Mouse (Mus musculus) heart, postnatal 14 days (tissue): ENCODE results near the gene Kdm5c. TPM values are rescaled to one million over a fixed set of nuclear protein-coding genes. Genes with fewer than 3 reads are reported as not detected.

Source experiments
- DNase-seq, 2 experiments: peaks; one replicate each; pipeline ENCODE4 v3.0.0; 2021 to 2022
- intact Hi-C: fragments of 180-260 bp; cut with DNase I; formaldehyde crosslinking; loops from one replicate; pipeline ENCODE4 v1.15.1; 2025
- long read RNA-seq, 2 experiments: library from polyadenylated mRNA; stranded (forward); transcript quantifications; one replicate each; pipeline ENCODE4 v2.0.0; 2021
- total RNA-seq, 2 experiments: library from RNA; stranded (reverse); gene quantifications; 2 replicates each; pipeline ENCODE4 v1.2.3; 2021

Gene Kdm5c
- 10 to 100 TPM; 41.4 to 61.8 TPM for total RNA-seq
- long read RNA-seq, experiment 1, full-length matches to known transcripts = 8 of 19 reads
- long read RNA-seq, experiment 1, partial matches to known transcripts = 9 of 19 reads
- long read RNA-seq, experiment 1, other reads (novel, unspliced or antisense) = 2 of 19 reads
- long read RNA-seq, experiment 2, full-length matches to known transcripts = 12 of 28 reads
- long read RNA-seq, experiment 2, partial matches to known transcripts = 10 of 28 reads
- long read RNA-seq, experiment 2, other reads (novel, unspliced or antisense) = 6 of 28 reads

DNA sequence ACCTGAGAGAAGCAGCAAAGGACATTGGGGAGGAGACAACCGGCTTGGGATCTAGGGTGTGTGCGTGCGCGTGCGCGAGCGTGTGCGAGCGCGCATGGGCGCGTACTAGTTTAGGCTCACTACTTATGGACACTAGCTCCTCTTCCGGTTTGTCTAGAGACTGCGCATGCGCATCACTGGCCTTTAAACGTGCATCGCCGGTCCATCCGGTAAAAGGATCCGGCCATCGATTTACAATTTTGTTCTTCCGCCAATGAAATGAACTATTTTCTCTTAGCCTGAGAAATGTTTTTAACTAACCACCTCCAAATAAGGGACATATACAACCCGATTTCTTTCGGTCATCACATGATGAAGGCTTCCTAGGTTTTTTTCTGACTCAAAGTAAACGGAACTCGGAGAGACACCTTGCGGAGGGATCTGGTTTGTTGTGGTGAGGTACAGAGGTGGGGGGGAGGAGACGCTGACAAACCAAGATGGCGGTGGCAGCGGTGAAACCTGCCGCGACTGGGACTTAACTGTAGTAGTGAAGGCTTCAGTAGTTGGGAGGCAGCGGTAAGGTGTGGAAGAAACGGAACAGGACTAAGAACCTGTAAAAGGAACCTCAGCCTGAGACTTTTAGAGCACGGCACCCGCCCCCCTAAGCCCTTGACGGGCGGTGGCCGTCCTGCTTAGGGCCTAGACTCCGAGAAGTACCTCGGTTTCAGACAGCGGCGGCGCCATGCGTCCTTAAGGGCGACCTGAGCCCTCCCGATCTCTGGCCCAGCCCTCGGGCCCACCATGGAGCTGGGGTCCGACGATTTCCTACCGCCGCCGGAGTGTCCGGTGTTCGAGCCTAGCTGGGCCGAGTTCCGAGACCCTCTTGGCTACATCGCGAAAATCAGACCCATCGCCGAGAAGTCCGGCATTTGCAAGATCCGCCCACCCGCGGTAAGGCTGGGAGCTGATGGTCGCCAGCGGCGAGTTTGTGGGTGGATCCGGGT lies at the start of gene Kdm5c:
Gene Kdm5c (plus strand): TSS at position 240 of the 983 bp plus-strand sequence.
- peak; percentile 93 to 97 for DNase-seq

DNA sequence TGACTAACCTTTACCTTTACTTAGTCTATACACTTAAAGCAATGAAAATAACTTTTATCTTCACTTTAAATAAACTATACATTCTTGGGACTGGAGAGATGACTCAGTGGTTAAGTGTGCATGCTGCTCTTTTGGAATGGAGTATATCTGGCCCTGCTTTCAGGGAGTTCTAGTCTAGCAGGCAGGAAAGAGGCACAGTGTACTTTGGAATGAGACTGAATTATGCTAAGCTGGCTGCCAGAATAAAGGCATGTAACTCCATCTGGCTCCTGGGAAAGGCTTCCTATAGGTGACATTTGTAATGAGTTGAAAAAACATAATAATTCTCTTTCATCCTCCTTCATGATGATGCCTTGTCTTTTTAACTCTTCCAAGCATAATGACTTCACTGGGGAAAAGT lies 45.7 kb upstream of the Kdm5c start:
- DNase-seq = no peak

More for the DNA sequence above, at the start of gene Kdm5c:
- intact Hi-C loops = no loop called here

DNA sequence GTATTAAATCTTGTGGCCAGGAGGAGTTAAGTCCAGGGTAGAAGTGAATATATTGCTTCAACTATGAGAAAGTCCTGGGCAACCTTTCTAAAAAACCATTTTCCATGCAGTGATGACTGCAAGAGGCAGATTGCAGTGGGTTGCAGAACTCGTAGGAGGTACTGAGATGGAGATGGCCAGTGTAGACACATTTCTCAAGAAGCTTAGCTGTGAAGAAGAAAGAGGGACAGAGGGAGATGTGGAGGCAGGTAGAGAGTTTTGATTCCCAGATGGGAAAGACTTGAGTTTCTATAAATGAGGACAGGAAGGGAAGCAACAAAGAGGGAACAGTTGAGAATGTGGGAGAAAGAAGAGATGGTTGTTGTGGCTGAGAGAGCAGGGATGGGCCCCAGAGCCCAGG lies 41.6 kb upstream of the Kdm5c start:
- intact Hi-C loops = no loop called here
- no peak for DNase-seq

More for the DNA sequence above, 45.7 kb upstream of the Kdm5c start:
- intact Hi-C loops = no loop called here

DNA sequence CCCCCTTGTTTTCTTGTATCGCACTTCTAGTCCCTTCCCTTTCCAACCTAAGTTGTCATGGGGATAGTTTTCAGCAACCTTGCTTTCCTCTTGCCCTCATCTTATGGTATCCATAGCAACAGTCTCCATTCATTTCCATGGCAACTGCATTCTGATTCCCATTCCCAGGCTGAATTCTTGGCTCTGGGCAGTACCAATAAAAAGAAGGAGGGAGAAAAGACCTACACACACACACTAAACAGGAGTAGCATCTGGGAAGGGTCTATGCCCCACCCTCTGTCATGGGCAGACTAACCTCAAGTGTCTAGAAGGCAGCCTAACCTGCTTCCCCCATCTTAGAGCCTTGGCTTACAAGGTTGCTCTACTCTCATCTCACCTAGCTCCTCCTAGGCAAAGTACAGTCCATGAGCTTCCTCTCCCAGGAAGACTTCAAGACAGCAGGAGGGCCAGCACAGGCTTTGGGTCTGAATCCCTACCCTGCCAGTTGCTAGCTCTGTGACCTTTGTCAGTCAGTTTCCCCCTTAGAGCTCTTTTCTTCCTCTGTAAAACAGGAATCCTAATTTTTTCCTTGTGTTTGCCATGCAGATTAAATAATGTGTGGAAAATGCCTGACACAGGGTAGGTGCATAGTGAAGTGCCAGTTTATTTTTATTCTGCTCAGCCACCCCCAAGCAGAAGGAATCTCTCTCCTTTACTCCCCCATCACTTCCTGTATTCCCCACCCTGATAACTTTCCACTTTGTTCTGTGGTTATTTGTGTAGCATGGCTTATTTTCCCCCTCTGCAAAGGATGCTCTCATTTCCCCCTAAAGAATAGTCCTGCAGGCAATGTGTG lies 34.8 kb upstream of the Kdm5c start:
- no peak for DNase-seq
- intact Hi-C loops = no loop called here

DNA sequence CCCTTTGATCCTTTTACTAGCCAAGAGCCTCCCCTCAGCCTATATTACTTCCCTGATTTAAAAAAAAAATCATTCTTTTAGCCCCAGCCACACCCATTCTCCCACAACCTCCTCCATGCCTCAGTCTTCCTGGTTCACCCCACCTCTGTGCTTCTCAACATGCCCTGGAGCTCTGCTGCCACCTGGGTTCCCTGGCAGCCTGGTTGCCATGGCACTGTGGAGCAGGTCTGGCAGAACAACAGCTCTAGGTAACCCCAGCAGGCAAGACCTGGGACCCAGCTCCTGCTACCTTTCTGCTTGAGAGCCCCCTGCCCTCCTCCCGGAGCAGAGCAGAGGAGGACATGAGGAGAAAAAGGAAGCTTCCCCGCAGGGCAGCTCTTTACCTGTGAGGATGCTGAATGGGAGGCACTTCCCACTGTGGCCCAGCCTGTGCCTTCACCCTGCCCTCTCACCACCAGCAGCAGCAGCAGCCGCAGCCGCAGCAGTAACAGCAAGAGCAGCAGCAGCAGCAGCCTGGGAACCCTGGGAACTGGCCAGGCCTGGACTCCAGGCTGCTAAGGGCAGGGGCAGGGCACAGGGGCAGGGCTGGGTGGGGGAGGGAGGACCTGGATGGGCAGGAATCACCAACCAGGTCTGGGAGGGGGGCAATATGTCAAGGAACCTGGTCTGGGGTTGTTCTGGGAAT lies 30.9 kb upstream of the Kdm5c start:
- no peak for DNase-seq
- intact Hi-C loops = no loop called here

DNA sequence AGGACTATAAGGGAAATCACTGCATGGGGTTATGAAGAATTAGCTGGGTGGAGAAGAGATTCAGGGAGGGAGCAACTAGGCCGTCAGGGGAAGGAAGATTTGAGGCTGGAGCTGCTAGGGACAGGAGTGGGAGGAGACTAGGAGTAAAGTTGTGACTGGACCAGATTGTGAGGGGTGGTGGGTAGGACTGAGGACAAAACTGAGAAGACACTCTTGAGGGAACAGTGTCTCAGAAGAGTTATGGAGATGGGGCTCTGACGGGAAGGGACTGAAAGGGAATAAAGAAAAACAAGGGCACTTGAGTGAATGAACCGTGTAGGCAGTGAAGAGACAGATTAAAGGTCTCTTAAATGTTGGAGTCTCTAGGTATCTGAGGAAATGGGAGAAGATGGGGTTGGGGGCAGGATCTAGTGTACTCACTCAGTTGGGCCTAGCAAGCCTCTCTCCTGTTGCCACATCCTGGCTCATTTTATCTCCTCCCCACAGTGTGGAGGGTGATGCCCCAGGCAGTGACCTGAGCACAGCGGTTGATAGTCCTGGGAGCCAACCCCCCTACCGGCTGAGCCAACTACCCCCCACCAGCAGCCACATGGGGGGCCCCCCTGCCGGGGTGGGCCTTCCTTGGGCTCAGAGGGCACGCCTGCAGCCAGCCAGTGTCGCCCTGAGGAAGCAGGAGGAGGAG lies 30.3 kb upstream of the Kdm5c start:
- intact Hi-C loops = no loop called here
- DNase-seq = no peak

DNA sequence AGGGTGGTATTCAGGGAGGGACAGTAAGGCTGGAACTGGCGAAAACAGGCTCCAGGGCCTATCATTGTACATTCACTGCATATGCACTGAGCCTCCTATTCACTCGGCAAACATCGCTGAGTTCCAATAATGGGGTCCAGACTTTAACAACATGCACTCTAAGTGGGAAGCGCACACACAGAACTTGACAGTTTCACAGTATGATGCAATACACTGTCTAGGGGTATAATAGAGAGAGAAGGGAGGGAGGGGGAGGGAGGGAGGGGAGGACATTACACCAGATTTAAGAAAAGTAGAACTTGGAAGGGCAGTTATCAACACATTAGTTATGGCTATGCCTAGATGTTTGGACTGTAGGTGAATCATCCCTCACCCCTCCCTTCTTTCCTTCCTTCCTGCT lies 29.6 kb upstream of the Kdm5c start:
- DNase-seq = no peak
- intact Hi-C loops = no loop called here

DNA sequence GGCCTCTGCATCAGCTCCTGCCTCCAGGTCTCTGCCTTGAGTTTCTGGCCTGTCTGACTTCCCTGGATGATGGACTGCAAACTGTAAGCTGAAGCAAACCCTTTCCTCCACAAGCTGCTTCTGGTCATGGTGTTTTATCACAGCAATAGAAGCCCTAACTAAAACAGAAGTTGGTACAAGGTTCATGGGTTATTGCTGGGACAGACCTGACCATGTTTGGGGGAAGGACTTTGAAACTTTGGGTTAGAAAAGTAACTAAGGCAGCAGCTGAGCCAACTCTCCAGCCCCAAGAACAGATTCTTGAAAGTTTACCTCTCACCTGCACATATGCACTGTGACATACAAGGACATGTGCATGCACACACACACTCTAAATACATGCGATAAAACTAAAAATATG lies 27.3 kb upstream of the Kdm5c start:
- DNase-seq = no peak
- intact Hi-C loops = no loop called here

DNA sequence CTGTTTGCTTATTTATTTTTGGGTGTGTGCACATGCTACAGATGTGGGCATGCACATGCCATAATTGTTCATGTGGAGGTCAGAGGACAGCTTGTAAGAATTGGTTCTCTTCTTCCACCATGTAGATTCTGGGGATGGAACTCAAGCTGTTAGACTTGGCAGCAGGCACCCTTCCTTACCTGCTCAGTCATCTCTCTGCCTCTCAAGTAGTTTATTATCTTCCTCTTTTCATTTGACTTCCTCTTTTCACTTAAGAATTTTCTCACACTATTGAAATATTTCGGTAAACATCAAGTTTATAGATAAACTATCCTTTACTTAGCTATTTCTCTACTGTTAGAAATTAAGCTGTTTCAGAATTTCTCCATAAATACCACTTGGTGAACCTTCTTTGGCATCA lies 18.1 kb upstream of the Kdm5c start:
- no peak for DNase-seq
- intact Hi-C loops = no loop called here

DNA sequence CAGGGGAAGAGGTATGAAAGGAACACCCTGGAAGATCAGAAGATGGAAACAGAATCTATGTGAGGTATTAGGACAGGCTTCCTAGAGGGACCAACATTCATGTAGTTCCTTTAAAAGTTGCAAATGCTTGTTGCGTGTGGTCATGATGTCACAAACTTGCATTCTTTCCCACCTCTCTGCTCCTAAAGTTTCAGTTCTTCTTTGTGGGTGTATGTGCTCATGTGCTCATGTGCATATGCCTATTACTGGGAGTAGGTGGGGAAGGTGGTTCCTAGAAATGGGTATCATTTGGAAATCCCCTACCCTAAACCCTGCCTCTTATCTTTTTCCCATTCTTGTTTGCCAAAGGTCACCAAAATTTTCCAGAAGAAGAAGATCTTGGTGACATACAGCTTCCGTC lies 14.3 kb upstream of the Kdm5c start:
- no peak for DNase-seq
- intact Hi-C loops = no loop called here

DNA sequence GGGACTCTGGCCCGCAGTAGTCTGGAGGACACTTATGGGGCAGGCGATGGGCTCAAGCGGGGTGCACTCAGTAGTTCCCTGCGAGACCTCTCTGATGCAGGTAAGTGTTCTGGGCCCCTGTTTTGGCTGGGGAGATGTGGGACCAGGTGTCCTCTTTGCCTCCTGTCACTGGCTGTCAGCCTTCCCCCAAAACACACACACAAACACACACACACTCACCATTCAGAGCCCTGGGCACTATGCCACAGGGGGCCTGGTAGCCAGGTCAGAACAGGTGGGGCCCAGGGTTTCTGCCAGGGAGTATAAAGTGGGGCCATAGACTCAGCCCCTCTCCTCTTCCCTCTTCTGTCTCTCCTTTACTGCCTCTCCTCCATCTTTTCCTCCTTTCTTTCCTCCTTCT lies 11.1 kb upstream of the Kdm5c start:
- no peak for DNase-seq
- intact Hi-C loops = no loop called here

DNA sequence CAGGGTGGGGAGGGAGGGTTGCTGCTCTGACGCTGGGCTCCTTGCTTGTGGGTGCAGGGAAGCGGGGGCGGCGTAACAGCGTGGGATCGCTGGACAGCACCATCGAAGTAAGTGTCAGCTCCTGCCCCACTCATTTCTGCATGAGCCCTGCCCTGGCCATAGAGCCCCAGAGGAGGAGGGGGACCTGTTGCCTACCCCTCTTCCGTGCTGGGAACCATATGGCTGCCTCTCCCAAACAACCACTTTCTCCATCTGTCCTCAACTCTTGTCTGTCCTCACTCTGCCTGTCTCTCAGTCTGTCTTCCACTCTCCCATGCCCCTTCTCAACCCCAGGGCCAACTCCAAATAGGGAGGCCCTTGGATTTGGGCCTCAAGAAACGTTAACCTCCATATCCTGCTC lies 10.6 kb upstream of the Kdm5c start:
- intact Hi-C loops = no loop called here

DNA sequence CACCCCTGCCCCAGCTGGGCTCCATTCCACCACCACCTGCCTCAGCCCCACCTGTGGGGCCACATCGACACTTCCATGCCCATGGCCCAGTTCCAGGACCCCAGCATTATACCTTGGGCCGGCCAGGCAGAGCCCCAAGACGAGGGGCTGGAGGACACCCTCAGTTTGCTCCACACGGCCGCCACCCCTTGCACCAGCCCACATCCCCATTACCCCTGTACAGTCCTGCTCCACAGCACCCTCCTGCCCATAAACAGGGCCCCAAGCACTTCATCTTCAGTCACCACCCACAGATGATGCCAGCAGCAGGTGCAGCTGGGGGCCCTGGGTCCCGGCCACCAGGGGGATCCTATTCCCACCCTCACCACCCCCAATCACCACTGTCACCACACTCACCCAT lies 9.5 kb upstream of the Kdm5c start:
- intact Hi-C loops = no loop called here
- DNase-seq = no peak

More for the DNA sequence above, 10.6 kb upstream of the Kdm5c start:
- no peak for DNase-seq

DNA sequence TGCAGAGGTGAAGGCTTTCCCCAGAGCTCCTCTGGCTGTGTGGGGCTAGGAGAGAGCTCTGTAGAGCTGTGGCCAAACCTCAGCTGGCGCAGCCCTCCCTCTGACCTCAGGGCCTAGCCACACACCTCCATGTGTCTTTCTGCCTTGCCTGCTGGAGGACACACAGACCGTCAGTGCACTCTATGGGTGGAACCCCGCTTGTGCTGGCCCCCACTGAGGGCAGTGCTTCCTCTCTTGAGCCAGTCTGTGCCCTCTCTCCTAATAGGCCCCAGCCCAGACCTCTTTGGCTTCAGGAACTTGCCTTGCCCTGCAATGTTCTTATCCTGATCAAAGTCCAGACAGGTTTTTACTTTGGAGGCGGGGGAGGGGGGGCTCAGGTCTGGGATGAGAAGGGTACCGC lies 8.5 kb upstream of the Kdm5c start:
- intact Hi-C loops = no loop called here
- no peak for DNase-seq

DNA sequence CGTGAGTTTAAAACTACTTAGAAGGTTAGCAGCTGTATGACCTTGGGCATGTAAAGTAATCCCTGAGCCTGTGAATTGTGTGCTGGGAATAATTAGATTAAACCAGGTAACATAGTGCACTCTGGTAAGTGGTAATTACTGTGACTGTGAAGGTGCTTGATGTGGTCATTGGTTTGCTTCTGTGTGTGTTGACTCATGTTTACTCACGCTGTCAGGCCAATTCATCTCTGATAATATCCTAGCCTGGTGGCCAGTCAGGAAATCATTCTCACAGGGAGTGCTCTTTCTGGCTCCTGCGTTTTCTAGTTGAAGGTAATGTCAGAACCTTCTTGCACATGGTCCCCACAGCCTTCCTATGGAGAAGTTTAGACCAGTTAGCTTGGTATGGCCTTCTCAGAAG lies 1.3 kb downstream of the Kdm5c start:
- intact Hi-C loops = no loop called here
- no peak for DNase-seq

DNA sequence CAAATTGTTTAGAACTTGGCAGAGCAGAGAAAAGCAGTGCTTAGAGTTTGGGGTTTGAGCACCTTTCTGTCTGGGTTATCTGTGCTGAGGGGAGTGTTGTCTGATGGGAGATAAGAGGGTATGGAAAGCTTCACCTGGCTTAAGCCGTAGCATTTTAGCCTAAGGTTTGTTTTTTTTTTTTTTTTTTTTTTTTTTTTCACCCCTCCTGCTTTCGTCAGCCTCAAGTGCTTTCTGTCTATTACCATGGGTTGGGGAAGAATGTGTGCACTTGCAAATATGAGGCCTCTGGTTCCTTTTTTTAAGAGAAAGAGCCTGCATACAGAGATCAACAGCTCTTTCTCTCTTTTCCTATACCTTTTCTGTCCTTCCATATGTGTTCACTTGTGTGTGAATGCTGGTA lies 2.9 kb downstream of the Kdm5c start:
- no peak for DNase-seq
- intact Hi-C loops = no loop called here

DNA sequence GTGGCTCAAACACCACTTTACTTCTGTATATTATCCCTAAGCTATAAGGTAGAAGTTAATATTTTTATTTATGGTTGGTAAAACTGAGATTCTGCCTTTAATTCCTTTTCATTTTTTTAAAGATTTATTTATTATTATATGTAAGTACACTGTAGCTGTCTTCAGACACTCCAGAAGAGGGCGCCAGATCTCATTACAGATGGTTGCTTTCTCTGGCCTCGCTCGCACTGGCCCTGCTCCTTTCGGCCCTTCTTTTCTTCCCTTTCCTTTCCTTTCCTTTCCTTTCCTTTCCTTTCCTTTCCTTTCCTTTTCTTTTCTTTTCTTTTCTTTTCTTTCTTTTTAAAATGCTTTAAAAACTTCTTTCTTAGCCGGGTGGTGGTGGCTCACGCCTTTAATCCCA lies 10.3 kb downstream of the Kdm5c start:
- peak in 1 of 2 experiments; percentile 21 for DNase-seq
- intact Hi-C loops = loop anchor here (5.0 kb wide), 1 partner anchor 109 kb away; no protein-coding TSS in a partner anchor

DNA sequence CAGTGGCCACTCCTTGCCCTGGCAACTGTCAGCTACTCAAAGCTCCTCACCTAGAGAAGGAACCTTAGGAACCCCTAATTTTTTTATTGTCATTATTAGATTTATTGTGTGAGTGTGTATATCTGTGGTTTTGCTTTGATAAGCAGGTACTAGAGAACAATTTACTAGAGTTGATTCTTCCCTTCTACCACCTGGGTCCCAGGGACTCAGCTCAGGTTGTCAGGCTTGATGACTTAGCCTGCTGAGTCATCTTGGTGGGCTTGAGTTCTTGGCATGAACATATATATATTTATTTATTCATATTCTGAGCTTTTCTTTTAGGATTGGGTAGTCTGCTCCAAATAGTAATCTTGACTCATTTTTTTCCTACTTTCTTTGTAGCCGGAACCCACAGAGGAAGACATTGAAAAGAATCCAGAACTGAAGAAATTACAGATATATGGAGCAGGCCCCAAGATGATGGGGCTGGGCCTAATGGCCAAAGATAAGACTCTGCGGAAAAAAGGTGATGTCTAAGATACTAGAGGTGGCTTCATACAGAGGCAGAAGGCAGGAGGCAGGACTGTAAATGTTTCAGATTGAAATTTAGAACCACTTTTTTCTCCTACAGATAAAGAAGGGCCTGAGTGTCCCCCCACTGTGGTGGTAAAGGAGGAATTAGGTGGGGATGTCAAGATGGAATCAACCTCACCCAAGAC lies 11.8 kb downstream of the Kdm5c start:
- DNase-seq = no peak
- intact Hi-C loops = loop anchor here (5.0 kb wide), 1 partner anchor 108 kb away; no protein-coding TSS in a partner anchor

DNA sequence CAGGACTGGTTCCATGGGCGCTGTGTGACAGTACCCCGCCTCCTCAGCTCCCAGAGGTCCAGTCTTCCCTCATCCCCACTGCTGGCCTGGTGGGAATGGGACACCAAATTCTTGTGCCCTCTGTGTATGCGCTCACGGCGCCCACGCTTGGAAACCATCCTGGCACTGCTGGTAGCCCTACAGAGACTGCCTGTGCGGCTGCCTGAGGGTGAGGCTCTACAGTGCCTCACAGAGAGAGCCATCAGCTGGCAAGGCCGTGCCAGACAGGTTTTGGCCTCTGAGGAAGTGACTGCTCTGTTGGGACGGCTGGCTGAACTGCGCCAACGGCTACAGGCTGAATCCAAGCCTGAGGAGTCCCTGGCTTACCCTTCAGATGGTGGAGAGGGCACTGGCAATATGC lies 38.4 kb downstream of the Kdm5c start:
- DNase-seq = no peak
- intact Hi-C loops = no loop called here
